Mouse (Mus musculus) cerebellum, postnatal 14 days (tissue): ENCODE measurements around the gene Bdkrb1.
A peak's percentile ranks its signal among the peaks of the same experiment; 100 is the strongest.

Experiments used
- DNase-seq, 2 experiments: peaks; one replicate each; pipeline ENCODE4 v3.0.0; 2021; ENCODE audit warnings: mixed read lengths in 2 of 2

The Bdkrb1 gene

DNA sequence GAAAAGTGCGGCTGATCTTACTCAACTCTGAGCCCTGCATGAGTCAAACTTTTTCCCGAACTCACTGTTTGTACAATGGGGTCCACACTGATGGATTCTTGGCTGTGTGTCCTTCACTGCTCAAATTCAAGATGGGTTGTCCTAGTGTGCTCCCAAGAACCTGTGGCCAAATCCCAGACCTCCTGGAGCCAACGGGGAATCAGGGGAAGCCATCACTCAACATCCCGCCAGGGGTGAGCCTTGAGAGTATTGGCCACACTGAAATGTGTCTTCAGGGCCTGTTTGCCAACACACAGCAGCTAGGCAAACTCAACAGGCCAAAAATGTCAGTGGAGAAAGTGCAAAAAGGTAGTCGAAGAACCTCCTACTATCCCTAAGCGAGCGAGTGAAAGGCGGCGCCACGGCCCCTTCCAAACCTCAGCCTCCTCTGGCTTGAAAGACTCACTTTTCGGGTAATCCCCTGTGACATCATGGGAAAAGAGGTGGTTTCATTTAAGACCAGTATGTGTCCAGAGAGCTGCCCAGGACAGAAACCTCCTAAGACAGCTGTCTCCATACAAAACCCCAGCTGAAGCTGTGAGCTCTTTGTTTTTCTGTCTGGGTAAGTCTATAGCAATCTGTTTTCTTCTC, at the start of gene Bdkrb1:
Gene Bdkrb1, plus strand, starts transcription at position 505 of the 630 bp plus-strand sequence.
- no peak for DNase-seq

- DNase-seq = no peak
Observed at GRCm38 (mm10) chr12:105554151-105554772, 48.6 kb upstream of the Bdkrb1 start.

GRCm38 (mm10) chr12:105555172-105555571, 47.7 kb upstream of the Bdkrb1 start:
- no peak for DNase-seq

GRCm38 (mm10) chr12:105557250-105557925, 45.5 kb upstream of the Bdkrb1 start:
- no peak for DNase-seq

DNA sequence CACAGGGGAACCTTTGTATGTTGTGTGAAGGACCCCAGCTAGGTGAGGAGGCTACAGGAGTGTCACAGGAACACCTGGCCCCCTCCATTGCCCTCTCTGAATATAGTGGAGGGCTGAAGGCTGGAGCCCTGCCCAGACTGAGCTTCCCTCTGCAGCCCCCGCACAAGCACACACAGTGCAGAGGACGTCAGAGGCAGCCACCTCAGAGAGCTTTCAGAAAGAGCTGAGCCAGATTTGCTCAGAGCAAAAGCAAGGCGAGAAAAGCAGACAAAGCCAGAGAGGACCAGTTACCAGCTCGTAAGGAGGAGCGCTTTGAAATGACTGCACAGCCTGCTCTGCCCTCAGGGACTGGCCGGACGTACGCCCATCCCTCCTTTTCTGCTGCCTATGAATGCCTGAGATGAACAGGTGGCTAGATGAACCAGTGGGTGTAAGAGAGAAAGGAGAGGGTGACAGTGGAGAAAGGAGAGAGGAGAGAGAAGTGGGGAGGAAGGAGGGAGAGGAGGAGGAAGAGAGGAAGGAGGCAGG, 41.8 kb upstream of the Bdkrb1 start:
- DNase-seq = no peak

DNA sequence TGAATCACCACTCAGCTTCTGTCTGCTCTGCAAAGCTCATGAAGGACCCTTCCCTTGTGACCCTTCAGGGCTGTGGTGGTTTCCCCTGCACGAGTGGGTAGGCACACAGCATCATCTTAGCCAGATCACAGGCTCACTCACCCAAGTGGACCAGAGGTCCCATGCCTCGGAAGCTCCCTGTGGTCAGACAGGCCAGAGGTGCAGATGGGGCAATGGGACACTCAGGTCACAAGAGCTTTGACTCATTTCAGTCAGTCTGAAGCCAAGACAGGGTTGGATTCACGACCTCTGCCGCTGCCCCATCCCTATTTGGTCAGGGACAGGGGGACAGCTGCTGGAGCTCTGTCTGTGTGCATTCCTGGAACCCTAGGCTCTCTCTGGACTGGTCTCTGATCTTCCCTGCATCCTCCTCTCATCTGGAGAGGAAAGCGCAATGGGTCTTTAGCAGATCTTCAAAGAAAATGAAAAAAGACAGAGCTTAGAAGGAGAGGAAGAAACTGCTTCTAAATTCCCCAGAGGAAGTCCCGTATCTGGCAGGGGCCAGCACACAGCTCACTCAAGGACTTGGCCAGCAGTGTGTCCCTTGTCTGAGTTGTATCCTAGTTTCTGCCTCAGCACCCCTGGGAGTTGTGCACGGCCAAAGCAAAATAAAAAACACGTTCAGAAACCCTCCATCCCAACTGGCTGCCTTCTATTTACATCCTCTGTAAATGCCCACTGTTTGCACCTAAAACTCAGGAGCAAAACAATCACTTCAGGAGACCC, 40.6 kb upstream of the Bdkrb1 start:
- DNase-seq = no peak

DNA sequence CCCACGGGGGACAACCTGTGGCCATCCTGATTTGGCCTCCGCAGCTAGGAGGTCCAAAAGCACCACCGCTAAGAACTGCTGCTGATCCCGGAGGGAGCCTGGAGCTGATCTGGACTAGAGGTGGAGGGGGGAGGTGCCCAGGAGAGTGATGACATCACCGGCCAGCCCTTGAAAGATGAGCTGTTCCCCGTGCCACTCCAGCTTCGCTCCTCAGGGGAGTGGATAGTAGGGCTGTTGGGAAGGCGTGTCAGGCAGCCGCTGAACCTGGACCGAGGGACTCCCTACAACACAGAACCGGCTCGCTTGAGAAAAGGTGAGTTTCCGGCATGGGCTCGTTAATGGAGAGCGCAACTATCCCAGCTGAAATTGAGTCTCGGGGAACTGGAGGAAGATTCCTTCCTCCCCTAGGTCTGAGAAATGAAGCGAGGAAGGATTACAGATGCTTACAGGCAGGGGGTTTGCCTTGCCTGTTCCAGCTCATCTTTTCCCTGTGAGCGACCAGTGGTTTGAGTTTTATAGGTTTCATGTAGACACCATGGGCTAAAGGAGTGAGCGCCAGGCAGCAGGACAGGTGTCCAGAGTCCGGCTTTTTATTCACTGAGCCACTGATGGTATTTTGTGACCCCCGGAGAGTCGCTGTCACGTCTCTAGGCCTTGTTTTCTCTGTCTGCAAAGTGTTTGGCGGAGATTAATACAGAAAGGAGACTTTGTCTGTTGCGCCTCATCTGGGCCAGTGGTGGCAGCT, 39.8 kb upstream of the Bdkrb1 start, which contains the start of gene Bdkrb2:
Gene Bdkrb2, plus strand, starts transcription at position 291 of the 745 bp plus-strand sequence.
- DNase-seq = peak in 1 of 2 experiments; percentile 41

- DNase-seq = no peak
Observed at GRCm38 (mm10) chr12:105563726-105564275, 39.1 kb upstream of the Bdkrb1 start.

DNA sequence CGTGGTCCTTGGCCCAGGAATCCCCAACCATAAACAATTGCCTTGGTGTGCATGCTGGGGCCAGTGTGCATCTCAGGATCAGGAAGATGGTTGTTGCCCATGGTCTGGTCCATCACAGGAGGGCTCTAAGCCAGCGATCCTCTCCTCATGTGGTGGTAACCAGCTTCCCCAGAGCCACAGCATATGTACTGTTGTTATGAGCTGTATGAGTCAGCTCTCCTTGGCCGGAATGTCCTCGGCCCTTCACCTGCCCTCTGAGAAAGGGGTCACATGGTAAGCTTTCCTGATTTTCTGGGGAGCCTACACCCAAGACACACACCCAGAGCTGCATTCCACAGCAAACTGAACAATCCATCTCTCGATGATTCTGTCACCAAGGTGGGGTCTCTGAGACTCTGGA, 37.7 kb upstream of the Bdkrb1 start:
- no peak for DNase-seq

DNA sequence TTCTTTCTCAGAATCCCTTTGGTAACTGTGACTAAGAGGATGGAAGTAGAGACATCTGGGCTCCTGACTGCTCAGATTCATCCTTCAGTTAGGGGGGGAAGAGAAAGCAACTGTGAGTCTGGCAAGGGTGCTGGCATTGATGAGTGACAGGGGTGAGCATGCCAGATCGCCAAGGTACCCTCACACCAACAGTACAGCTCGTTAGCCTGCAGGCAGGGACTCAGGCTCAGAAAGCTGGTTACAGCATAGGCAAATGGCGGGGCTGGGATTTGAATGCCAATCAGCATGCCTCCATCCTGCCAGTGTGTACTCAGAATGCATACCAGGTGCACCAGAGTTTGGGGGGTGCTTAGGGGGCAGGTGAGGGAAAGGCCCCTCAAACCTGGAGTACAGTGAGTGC, 31.0 kb upstream of the Bdkrb1 start:
- peak in 1 of 2 experiments; percentile 41 for DNase-seq

- DNase-seq = no peak
Observed at GRCm38 (mm10) chr12:105572622-105573021, 30.3 kb upstream of the Bdkrb1 start.

DNA sequence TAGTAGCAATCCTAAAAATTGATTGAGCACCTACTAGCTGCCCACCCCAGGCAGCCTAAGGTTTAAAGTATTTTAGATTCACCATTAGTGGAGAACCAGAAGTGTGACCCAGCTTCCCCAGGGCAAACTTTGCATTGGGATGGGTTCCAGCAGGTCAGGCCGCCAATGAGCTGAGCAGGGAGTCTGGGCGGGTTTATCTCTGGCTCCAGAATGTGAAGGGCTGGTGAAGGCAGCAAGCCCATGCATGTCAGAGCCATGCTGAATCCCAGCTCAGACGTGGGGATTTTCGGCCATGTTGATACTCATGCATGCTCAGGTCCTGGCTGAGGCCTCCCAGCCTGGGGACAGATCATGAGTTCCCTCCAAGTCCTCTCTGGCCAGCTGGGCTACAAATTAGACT, 28.5 kb upstream of the Bdkrb1 start:
- DNase-seq = peak; percentile 34 to 43

DNA sequence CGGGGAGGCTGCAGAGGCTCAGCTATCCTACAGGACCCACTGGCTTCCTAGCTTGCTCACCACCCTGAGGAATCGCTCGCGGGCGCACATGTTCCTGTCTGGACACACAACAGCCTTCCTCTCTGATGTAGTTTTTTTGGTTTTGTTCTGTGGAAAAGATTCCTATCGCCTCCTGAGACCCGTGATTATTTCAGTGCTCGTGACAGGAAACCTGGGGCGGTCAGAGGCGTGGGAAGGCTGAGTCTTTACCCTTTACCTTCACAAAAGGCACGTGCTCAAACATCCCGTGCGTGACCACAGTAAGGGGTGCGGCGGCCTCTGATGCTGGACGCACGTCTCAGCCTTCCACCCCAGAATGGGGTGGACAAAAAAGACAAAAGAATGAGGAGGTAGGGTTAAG, 22.4 kb upstream of the Bdkrb1 start:
- no peak for DNase-seq

DNA sequence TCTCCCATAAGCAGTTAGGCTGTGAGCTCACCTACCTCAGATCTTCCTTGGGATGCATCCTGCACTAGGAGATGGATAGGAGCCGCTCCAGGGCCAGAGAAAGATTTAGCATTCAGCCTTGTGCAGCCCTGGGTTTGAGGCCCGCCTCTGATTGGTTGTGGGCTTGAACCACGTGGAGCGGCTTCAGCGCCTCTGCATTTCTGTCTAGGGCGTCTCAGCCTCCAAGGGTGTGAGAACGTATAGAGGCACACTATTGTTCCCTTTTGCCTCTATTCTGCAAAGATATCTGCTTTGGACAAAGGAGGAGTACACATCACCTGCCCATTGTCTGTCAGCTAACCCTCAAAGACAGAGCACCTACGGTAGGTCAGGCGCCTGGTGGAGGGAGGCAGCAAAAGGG, 20.4 kb upstream of the Bdkrb1 start:
- DNase-seq = no peak

- no peak for DNase-seq
Observed at GRCm38 (mm10) chr12:105583484-105583883, 19.4 kb upstream of the Bdkrb1 start.

GRCm38 (mm10) chr12:105584851-105585250, 18.0 kb upstream of the Bdkrb1 start:
- peak; percentile 83 to 87 for DNase-seq

GRCm38 (mm10) chr12:105587526-105587925, 15.4 kb upstream of the Bdkrb1 start:
- no peak for DNase-seq

DNA sequence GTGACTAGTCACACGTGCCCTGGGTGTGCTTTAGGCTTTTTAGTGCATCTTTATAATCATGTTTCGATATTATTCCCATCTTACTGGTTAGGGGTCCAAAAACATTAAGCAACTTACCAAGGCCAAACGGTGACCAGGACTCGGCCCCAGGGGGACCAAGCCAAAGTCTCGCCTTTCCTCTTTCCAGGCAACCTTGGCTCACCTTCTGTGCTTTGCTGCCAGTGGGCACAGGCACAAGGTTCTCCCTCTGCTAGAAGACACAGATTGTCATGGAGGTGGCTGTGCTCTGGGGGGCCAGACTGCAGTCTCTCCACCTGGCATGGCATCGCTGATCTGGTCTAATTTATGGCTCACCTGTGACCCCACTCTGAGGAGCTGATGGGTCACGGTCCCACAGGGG, 12.1 kb upstream of the Bdkrb1 start:
- peak; percentile 78 to 83 for DNase-seq

DNA sequence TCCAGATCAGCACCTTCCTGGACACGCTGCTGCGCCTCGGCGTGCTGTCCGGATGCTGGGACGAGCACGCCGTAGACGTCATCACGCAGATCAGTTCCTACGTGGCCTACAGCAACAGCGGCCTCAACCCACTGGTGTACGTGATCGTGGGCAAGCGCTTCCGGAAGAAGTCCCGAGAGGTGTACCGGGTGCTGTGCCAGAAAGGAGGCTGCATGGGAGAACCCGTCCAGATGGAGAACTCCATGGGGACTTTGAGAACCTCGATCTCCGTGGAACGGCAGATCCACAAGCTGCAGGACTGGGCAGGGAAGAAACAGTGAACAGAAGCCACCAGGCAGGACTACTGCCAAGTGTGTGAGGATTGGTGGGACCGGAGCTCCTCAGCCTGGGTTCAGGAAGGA, 10.5 kb upstream of the Bdkrb1 start:
- peak; percentile 75 to 80 for DNase-seq

- no peak for DNase-seq
Observed at GRCm38 (mm10) chr12:105593471-105593870, 9.4 kb upstream of the Bdkrb1 start.

DNA sequence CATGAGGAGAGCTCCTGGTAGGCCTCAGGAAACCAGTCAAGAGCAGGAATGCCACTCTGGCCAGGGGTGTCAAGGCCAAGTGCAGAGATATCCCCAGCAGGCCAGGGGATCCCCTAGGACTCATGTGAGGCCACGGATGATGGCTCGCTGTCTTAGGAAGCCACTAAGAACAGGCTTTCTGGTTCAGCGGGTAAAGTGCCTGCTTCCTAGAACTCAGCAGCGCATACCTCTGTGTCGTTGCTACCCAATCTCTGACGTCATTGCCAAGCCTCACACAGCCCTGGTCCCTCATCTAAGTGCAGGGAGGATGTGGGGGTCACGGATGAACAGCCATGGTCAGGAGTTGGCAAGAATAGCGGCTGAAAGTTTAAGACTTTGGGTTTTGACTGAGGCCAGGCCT, 5.8 kb upstream of the Bdkrb1 start:
- DNase-seq = no peak

GRCm38 (mm10) chr12:105598503-105598902, 4.4 kb upstream of the Bdkrb1 start:
- no peak for DNase-seq
